Mouse (Mus musculus) hindbrain, postnatal 0 days (tissue): Measurements from ENCODE around the gene Adra1d. TPM values are rescaled to one million over a fixed set of nuclear protein-coding genes. Genes with fewer than 3 reads are reported as not detected.
A peak's percentile ranks its signal among the peaks of the same experiment; 100 is the strongest.

Experiments
- ATAC-seq: fragments of 200-750 bp; cut with Nextera tagmentation; 2 replicates; pipeline ENCODE4 v1.8.0; 2017; ENCODE audit warnings: mild to moderate bottlenecking, moderate TSS enrichment, moderate library complexity
- DNase-seq: peaks from one replicate; pipeline ENCODE4 v3.0.0-alpha.2; 2015; ENCODE audit warnings: low spot score
- H3K27ac ChIP-seq: fragments of 300-500 bp; sonication (generic); 2 replicates; pipeline ENCODE4 v1.5.1; 2014; ENCODE audit warnings: mild to moderate bottlenecking
- H3K27me3 ChIP-seq: fragments of 300-500 bp; sonication (generic); 2 replicates; pipeline ENCODE4 v1.6.1; 2014; ENCODE audit warnings: low read length, mixed read lengths; ENCODE audit not compliant: insufficient read depth
- H3K36me3 ChIP-seq: fragments of 300-500 bp; sonication (generic); 2 replicates; pipeline ENCODE4 v1.6.1; 2014; ENCODE audit warnings: low read length, mixed read lengths; ENCODE audit not compliant: insufficient read depth
- H3K4me1 ChIP-seq: fragments of 300-500 bp; sonication (generic); 2 replicates; pipeline ENCODE4 v1.6.1; 2014; ENCODE audit warnings: antibody characterized with exemption, low read length, mixed read lengths; ENCODE audit not compliant: insufficient read depth
- H3K4me2 ChIP-seq: fragments of 300-500 bp; sonication (generic); 2 replicates; pipeline ENCODE4 v1.6.1; 2014; ENCODE audit warnings: low read depth, mild to moderate bottlenecking, low read length, moderate library complexity, mixed read lengths
- H3K4me3 ChIP-seq: fragments of 300-500 bp; sonication (generic); 2 replicates; pipeline ENCODE4 v1.5.1; 2014; ENCODE audit warnings: low read length
- H3K9ac ChIP-seq: fragments of 300-500 bp; sonication (generic); replicated peaks from 2 replicates; pipeline ENCODE4 v1.6.1; 2014; ENCODE audit warnings: mild to moderate bottlenecking, low read length, moderate library complexity, mixed read lengths
- H3K9me3 ChIP-seq: fragments of 300-500 bp; sonication (generic); 2 replicates; pipeline ENCODE4 v1.6.1; 2016; ENCODE audit warnings: low read length, mixed read lengths
- CTCF ChIP-seq: IDR thresholded peaks from 2 replicates; pipeline ENCODE4 v1.5.1; 2016; ENCODE audit warnings: antibody characterized with exemption, control low read depth, low read depth
- WGBS: fragments of 180-500 bp; shearing (Covaris S2); extraction: QIAGEN DNeasy Blood & Tissue Kit; methylation state at CpG from one replicate; pipeline ENCODE4 v1.1.7; 2014; 5-methylcytosine and 5-hydroxymethylcytosine counted together
- polyA plus RNA-seq: library from polyadenylated mRNA; unstranded; fragments of >200 nt; fragmentation: Nextera tagmentation; extraction: Ambion mirVana; gene quantifications from 2 replicates; pipeline ENCODE4 v1.2.1, GENCODE M21; 2015
- total RNA-seq: library from RNA; depleted of rRNA; stranded (reverse); fragments of >200 nt; gene quantifications from 2 replicates; pipeline ENCODE4 v1.2.3, GENCODE M21; 2014; rRNA removed

Adra1d gene
- total and polyA plus RNA-seq, 2 experiments from 2014 or later: 0.84 to 5.1 TPM

DNA sequence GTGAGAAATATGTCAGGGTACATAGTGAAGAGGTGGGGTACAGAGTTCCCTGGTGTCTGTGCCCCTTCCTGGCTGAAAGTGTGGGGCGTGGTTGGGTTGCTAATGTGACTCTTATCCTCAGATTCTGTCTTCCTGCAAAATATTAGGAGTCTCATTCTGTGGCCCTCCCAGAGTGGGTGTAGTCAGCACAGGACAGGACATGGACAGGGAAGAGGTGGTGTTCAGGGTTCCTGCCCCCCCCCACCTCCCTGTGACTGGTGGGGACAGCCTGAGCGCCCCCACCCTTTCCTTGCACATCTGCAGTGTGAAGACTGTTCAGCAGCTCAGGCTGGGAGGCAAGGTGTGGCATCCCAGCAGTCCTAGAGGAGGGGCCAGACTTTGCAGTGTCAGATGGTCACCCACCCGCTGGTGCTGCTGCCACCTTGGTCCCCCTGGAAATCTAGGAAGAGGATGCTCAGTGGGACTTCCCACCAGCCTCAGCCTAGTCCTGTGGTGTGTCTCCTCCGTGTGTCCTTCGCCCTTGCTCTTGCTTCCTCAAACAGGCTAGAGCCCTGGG, 62.7 kb downstream of the Adra1d start:
- no peak overlapping the region for H3K4me2 ChIP-seq
- H3K4me3 ChIP-seq: no peak overlapping the region
- no peak overlapping the region for H3K9ac ChIP-seq
- H3K4me1 ChIP-seq: peaks cover 30% of the 10 kb centered on the region
- TF ChIP-seq CTCF: no peak
- 71% methylated on average over 5 of the region's 5 CpGs for WGBS
- ATAC-seq: no peak
- H3K27ac ChIP-seq: no peak overlapping the region
- no peaks in the 10 kb centered on the region for H3K27me3 ChIP-seq
- no peak for DNase-seq
- H3K36me3 ChIP-seq: no peaks in the 10 kb centered on the region
- no peaks in the 10 kb centered on the region for H3K9me3 ChIP-seq

DNA sequence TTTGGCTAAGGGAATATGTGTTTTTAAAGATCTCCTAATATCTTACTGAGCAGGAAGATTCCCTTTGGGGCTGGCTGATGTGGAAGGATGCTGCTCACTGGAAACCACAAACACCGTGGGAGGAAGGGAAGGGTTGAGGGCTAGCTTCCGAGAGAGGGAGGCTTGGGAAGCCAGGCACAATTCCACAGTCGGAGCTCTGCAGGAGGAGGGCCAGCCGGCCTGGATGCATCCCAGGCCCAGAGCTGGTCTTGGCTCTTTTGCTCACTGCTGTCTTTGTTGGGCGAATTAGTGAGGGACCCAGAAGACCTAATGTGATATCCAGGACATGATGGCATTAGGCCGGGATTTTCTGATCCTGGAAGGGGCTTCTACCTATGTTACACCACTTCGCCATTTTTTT, 63.9 kb downstream of the Adra1d start:
- DNase-seq (peak; percentile 37), ATAC-seq (no peak)
- WGBS: 50% methylated on average over 7 of the region's 7 CpGs
- Histone ChIP-seq H3K4me2 (no peak overlapping the region), H3K4me1 (peaks cover 21% of the 10 kb centered on the region; the same call in 1 of the 2 replicates), H3K9ac (no peak overlapping the region), H3K27me3 (no peaks in the 10 kb centered on the region), H3K4me3 (no peak overlapping the region), H3K9me3 (no peaks in the 10 kb centered on the region), H3K36me3 (no peaks in the 10 kb centered on the region), H3K27ac (peak overlapping the region; percentile 34; the same call in 1 of the 2 replicates)
- no peak for TF ChIP-seq CTCF

DNA sequence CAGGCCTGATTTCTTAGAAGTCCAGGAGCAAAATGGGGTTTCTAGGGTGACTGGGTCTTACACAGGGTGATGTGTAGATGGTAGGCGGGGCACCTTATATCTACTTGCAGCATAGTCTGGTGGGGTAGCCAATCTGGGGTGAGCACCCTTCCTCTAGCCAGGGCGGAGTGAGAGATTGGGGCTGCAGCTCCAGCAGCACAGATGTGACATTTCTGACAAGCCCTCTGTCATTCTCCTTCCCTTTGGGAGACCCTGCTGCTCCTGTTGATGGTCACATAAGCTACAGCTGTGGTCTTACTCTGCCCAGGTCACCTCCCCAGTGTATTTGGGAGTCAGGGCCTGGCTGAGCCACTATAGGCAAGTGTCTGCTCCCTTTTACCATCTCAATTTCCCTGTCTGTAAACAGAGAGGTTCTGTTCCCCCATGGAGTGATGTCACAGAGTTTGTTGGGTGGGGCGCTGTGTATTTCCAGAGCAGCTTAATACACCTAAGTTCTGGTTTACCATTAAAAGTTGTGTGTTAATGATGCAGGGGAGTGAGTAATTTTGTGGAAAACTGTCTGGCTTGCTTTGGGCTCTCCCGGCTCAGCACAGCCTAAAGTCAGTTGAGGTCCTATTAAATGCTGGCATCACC, 64.7 kb downstream of the Adra1d start:
- DNase-seq: no peak
- Histone ChIP-seq H3K4me2 (no peak overlapping the region), H3K9ac (no peak overlapping the region), H3K9me3 (no peaks in the 10 kb centered on the region), H3K4me1 (peaks cover 13% of the 10 kb centered on the region; the same call in 1 of the 2 replicates), H3K27ac (peak overlapping the region; percentile 34; the same call in 1 of the 2 replicates), H3K4me3 (no peak overlapping the region), H3K36me3 (no peaks in the 10 kb centered on the region), H3K27me3 (no peaks in the 10 kb centered on the region)
- ATAC-seq: no peak
- 91% methylated on average over 4 of the region's 4 CpGs for WGBS
- no peak for TF ChIP-seq CTCF

DNA sequence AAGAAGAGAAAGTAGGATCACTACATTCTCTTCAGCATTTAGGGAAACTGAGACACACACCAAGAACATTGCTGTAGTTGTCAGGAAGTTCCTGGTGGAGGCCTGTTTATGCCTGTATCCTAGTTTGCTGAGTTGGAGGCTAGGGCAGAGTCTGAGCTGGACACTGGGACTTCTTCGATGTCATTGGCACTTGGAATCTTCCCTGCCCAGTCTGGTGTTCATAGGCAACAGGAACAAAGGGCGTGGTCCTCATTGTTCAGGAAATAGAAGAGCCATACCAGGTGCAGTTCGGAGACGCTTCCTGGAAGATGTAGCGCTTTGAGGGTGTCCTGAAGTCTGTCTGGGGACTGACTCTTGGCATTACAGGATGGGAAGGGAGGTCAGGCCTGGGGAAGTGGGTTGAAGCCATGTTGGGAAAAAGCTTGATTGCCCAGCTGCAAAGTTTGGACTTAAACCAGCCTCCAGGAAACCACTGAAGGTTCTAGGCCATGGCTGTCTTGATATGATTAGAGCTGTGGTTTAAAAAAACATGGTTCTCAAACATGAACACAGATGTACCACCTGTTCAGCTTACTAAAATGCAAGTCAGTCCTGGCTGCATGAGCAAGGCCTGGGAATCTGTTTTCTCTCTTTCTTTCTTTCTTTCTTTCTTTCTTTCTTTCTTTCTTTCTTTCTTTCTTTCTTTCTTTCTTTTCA, 65.8 kb downstream of the Adra1d start:
- no peak overlapping the region for H3K9ac ChIP-seq
- no peaks in the 10 kb centered on the region for H3K27me3 ChIP-seq
- no peak for TF ChIP-seq CTCF
- H3K4me3 ChIP-seq: no peak overlapping the region
- peaks cover 4% of the 10 kb centered on the region; the same call in 1 of the 2 replicates for H3K4me1 ChIP-seq
- H3K9me3 ChIP-seq: no peaks in the 10 kb centered on the region
- DNase-seq (no peak), ATAC-seq (no peak)
- H3K4me2 ChIP-seq: no peak overlapping the region
- 86% methylated on average over 5 of the region's 5 CpGs for WGBS
- no peaks in the 10 kb centered on the region for H3K36me3 ChIP-seq
- no peak overlapping the region for H3K27ac ChIP-seq

Other genes with a start within 250 kb of the Adra1d start
- gene Rnf24, start 209.4 kb downstream of the Adra1d start, total RNA-seq: 15.5 and 21.8 TPM in 2 replicates
- gene Rnf24, start 209.4 kb downstream of the Adra1d start, polyA plus RNA-seq: 8.2 and 10.1 TPM in 2 replicates
- gene Smox, start 70.8 kb downstream of the Adra1d start, total RNA-seq: 214 and 230 TPM in 2 replicates
- 94.2 and 103 TPM in 2 replicates for gene Smox, start 70.8 kb downstream of the Adra1d start, polyA plus RNA-seq